Mouse (Mus musculus): ENCODE data around the gene Rgs17. TPM values are rescaled to one million over a fixed set of nuclear protein-coding genes. Genes with fewer than 3 reads are reported as not detected.

Rgs17 gene
- polyA plus RNA-seq, 1 experiment from 2014 or later = 0.92 TPM

GRCm38 (mm10) chr10:5803739-5804138 is 118.5 kb downstream of the Rgs17 start:
- Histone ChIP-seq H3K36me3 (peaks cover 29% of the 10 kb centered on the region), H3K4me3 (peak overlapping the region; percentile 82), H3K27ac (no peak overlapping the region), H3K27me3 (no peaks in the 10 kb centered on the region), H3K4me1 (peaks cover 26% of the 10 kb centered on the region), H3K9ac (peak overlapping the region; percentile 46), H3K4me2 (peak overlapping the region; percentile 80), H3K9me3 (no peaks in the 10 kb centered on the region)
- WGBS = 0% methylated on average over 1 of the region's 1 CpGs
- no peak for ATAC-seq (ENCODE audit: borderline replicate concordance, extremely low read depth, low FRiP score, low TSS enrichment)

- no peak for ATAC-seq (ENCODE audit: borderline replicate concordance, extremely low read depth, low FRiP score, low TSS enrichment)
- H3K27me3 ChIP-seq = no peaks in the 10 kb centered on the region
- H3K4me3 ChIP-seq = peak overlapping the region; percentile 82
- peaks cover 38% of the 10 kb centered on the region for H3K36me3 ChIP-seq
- no peak overlapping the region for H3K27ac ChIP-seq
- peak overlapping the region; percentile 46 for H3K9ac ChIP-seq
- H3K9me3 ChIP-seq = no peaks in the 10 kb centered on the region
- peaks cover 26% of the 10 kb centered on the region for H3K4me1 ChIP-seq
- WGBS = 14% methylated on average over 6 of the region's 6 CpGs
- peak overlapping the region; percentile 80 for H3K4me2 ChIP-seq
Observed at GRCm38 (mm10) chr10:5802866-5803265, 119.3 kb downstream of the Rgs17 start.

- 100% methylated on average over 1 of the region's 1 CpGs for WGBS
- Histone ChIP-seq H3K36me3 (peaks cover 42% of the 10 kb centered on the region), H3K4me2 (no peak overlapping the region), H3K4me3 (no peak overlapping the region), H3K27me3 (no peaks in the 10 kb centered on the region), H3K27ac (no peak overlapping the region), H3K4me1 (peaks cover 21% of the 10 kb centered on the region), H3K9ac (no peak overlapping the region), H3K9me3 (no peaks in the 10 kb centered on the region)
- ATAC-seq (ENCODE audit: borderline replicate concordance, extremely low read depth, low FRiP score, low TSS enrichment) = no peak
Observed at GRCm38 (mm10) chr10:5800490-5800889, 121.7 kb downstream of the Rgs17 start.

- no peak overlapping the region for H3K4me2 ChIP-seq
- no peaks in the 10 kb centered on the region for H3K27me3 ChIP-seq
- no peak for ATAC-seq (ENCODE audit: borderline replicate concordance, extremely low read depth, low FRiP score, low TSS enrichment)
- H3K4me1 ChIP-seq = peaks cover 15% of the 10 kb centered on the region
- no peak overlapping the region for H3K27ac ChIP-seq
- no peaks in the 10 kb centered on the region for H3K9me3 ChIP-seq
- no peak overlapping the region for H3K4me3 ChIP-seq
- 76% methylated on average over 4 of the region's 4 CpGs for WGBS
- peaks cover 42% of the 10 kb centered on the region for H3K36me3 ChIP-seq
- no peak overlapping the region for H3K9ac ChIP-seq
Observed at GRCm38 (mm10) chr10:5798069-5798468, 124.1 kb downstream of the Rgs17 start.

- no peak for ATAC-seq (ENCODE audit: borderline replicate concordance, extremely low read depth, low FRiP score, low TSS enrichment)
- Histone ChIP-seq H3K4me3 (no peak overlapping the region), H3K27me3 (no peaks in the 10 kb centered on the region)
Observed at GRCm38 (mm10) chr10:5790657-5791056, 131.5 kb downstream of the Rgs17 start.

GRCm38 (mm10) chr10:5786923-5787322 is 135.3 kb downstream of the Rgs17 start:
- Histone ChIP-seq H3K27ac (no peak overlapping the region), H3K4me2 (no peak overlapping the region), H3K4me3 (no peak overlapping the region), H3K27me3 (no peaks in the 10 kb centered on the region), H3K4me1 (no peaks in the 10 kb centered on the region), H3K9me3 (no peaks in the 10 kb centered on the region), H3K9ac (no peak overlapping the region), H3K36me3 (no peaks in the 10 kb centered on the region)
- ATAC-seq (ENCODE audit: borderline replicate concordance, extremely low read depth, low FRiP score, low TSS enrichment) = no peak
- WGBS = 14% methylated on average over 4 of the region's 4 CpGs

More at GRCm38 (mm10) chr10:5790657-5791056, 131.5 kb downstream of the Rgs17 start:
- no peak overlapping the region for H3K9ac ChIP-seq
- no peak overlapping the region for H3K27ac ChIP-seq
- no peaks in the 10 kb centered on the region for H3K4me1 ChIP-seq
- 18% methylated on average over 12 of the region's 12 CpGs for WGBS
- H3K36me3 ChIP-seq = no peaks in the 10 kb centered on the region
- H3K4me2 ChIP-seq = no peak overlapping the region
- H3K9me3 ChIP-seq = no peaks in the 10 kb centered on the region

Other genes with a start within 250 kb of the Rgs17 start
- gene Fbxo5, start 116.8 kb downstream of the Rgs17 start, polyA plus RNA-seq (2015; fragmentation: Nextera tagmentation; extraction: Ambion mirVana) = 84.3 and 92.5 TPM in 2 replicates
- gene Mtrf1l, start 98.5 kb downstream of the Rgs17 start, polyA plus RNA-seq (2015; fragmentation: Nextera tagmentation; extraction: Ambion mirVana) = 14.1 and 16.7 TPM in 2 replicates